In the genomic region with DNA sequence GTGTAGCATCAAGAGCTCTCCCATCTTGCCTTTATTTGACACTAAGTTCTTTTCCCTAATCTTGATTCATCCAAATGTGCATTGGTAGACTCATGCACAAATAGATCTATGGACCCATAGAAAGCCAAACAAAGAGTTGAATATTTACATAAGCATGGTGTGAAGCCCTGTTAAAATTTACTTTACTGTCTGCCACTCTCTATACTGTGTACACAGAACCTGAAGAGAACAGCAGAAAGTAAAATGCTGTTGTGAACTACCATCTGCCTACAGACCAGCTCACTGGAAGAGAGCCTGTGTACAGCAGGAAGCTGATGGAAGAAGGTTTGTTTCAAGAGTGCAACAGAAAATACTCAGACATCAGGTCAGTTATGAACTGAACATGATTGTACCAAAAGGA, we compare ENCODE assay signal across 19 mouse cellular contexts.
"Had no signal": no experiment of that assay in that cellular context is flagged by ENCODE, and none has a peak within 500 bp of the region (broad histone marks: within the 10 kb centered on the region; RNA-seq: fewer than 3 reads in every experiment).

No protein-coding gene starts in this region.

- H3K27me3 ChIP-seq: limb, embryonic 13.5 days; limb, embryonic 15.5 days; midbrain, embryonic 13.5 days; midbrain, embryonic 15.5 days; neural tube, embryonic 13.5 days; neural tube, embryonic 15.5 days had no signal

- H3K27ac ChIP-seq: limb, embryonic 13.5 days; limb, embryonic 15.5 days; midbrain, embryonic 10.5 days; midbrain, embryonic 13.5 days; midbrain, embryonic 15.5 days; neural tube, embryonic 13.5 days; neural tube, embryonic 15.5 days had no signal

- H3K9ac ChIP-seq: limb, embryonic 13.5 days; limb, embryonic 15.5 days; midbrain, embryonic 13.5 days; midbrain, embryonic 15.5 days; neural tube, embryonic 13.5 days; neural tube, embryonic 15.5 days had no signal

- H3K9me3 ChIP-seq: limb, embryonic 13.5 days; limb, embryonic 15.5 days; midbrain, embryonic 10.5 days; midbrain, embryonic 13.5 days; midbrain, embryonic 15.5 days; neural tube, embryonic 13.5 days; neural tube, embryonic 15.5 days had no signal

- H3K36me3 ChIP-seq: limb, embryonic 13.5 days; limb, embryonic 15.5 days; midbrain, embryonic 10.5 days; midbrain, embryonic 13.5 days; midbrain, embryonic 15.5 days; neural tube, embryonic 13.5 days; neural tube, embryonic 15.5 days had no signal

- DNase-seq: lung, adult 2 months; lung, postnatal 10 days; lung, postnatal 4 days; retina, postnatal 1 day; right cerebral cortex, adult 18-20 months; right cerebral cortex, postnatal 25 days; right cerebral cortex, postnatal 4 days; spleen, adult 18-20 months; thymus, adult 2 months; thymus, postnatal 25 days; thymus, postnatal 4 days had no signal

- H3K4me1 ChIP-seq: limb, embryonic 13.5 days; limb, embryonic 15.5 days; midbrain, embryonic 10.5 days; midbrain, embryonic 13.5 days; midbrain, embryonic 15.5 days; neural tube, embryonic 13.5 days; neural tube, embryonic 15.5 days had no signal

- ATAC-seq: midbrain, embryonic 13.5 days; midbrain, embryonic 15.5 days had no signal

- H3K4me3 ChIP-seq: limb, embryonic 13.5 days; limb, embryonic 15.5 days; midbrain, embryonic 10.5 days; midbrain, embryonic 13.5 days; midbrain, embryonic 15.5 days; myocyte; neural tube, embryonic 13.5 days; neural tube, embryonic 15.5 days had no signal

- H3K4me2 ChIP-seq: limb, embryonic 13.5 days; limb, embryonic 15.5 days; midbrain, embryonic 13.5 days; midbrain, embryonic 15.5 days; neural tube, embryonic 13.5 days; neural tube, embryonic 15.5 days had no signal
